Mouse (Mus musculus) brain, embryonic 14.5 days (tissue): Measurements from ENCODE around the gene Cbfa2t3.

Experiments used
- CTCF ChIP-seq: fragments of 200-500 bp; IDR thresholded peaks from 2 replicates; pipeline ENCODE4 v1.5.1; 2012; ENCODE audit warnings: inconsistent platforms, mild to moderate bottlenecking, moderate library complexity, borderline replicate concordance; ENCODE audit not compliant: insufficient read depth, insufficient read length; ENCODE audit errors: extremely low read depth
- POLR2A ChIP-seq: fragments of 200-500 bp; IDR thresholded peaks from 2 replicates; pipeline ENCODE4 v1.6.1; 2012; ENCODE audit warnings: mild to moderate bottlenecking, inconsistent platforms, borderline replicate concordance; ENCODE audit not compliant: poor library complexity, insufficient read depth, insufficient read length, severe bottlenecking; ENCODE audit errors: extremely low read depth

- no peak for TF ChIP-seq CTCF
- TF ChIP-seq POLR2A: no peak
These were observed 40.1 kb downstream of the Cbfa2t3 start for GRCm38 (mm10) chr8:122658807-122659160.
